Mouse (Mus musculus): ENCODE results near the gene Shisa8. TPM values are rescaled to one million over a fixed set of nuclear protein-coding genes. Genes with fewer than 3 reads are reported as not detected.
A peak's percentile ranks its signal among the peaks of the same experiment; 100 is the strongest.

Shisa8 gene
- polyA plus RNA-seq, 1 experiment = 3.2 TPM

DNA sequence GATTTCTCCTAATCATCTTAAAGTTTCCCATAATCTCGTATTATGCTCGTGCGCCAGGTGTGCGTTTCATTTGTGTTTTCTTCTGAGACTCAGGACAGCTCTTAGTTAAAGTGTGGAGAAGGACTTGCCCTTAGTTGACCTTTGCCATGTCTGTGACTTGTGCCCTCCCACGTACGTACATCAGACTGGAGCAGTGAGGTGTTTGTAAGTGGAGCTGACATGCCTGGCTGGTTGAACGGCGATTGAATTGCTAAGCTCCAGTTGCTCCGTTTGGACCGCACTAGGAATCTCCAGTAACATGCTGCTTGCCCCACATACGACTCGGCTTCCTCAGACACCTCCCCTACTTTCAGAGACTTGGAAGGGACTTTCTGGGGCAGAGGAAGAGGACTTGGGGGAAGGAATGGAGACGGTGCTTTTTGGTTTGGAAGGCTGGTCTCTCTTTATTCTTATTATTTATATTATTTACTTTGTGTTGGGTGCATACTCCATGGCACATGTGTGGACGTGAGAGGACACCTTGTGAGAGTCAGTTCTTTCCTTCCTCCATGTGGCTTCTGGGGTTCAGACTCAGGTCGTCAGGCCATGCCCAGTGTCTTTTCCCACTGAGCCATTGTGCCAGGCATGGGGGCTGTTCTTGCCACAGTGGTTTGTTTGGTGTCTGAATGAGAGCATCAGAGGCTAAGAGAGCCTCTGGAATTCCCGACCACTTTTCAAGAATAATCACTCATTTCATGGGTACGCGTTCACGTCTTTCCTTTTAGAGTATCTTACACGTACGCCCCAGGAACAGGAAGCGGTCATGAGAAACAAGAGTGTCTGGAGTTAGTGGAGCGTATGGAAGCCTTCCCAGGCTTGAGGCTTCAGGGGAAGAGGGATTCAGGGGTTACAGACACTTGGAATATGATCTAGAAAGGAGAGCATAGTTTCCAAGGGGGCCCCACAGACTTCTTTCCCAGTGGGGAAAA, 45.1 kb downstream of the Shisa8 start:
- DNase-seq (ENCODE audit: low read depth) = no peak
- TF ChIP-seq CTCF (IDR thresholded peaks at IDR 0.05; ENCODE audit: borderline replicate concordance, extremely low read depth, insufficient read depth, insufficient read length) = no peak

- no peak for TF ChIP-seq CTCF (IDR thresholded peaks at IDR 0.05; ENCODE audit: borderline replicate concordance, extremely low read depth, insufficient read depth, insufficient read length)
- TF ChIP-seq POLR2A (IDR thresholded peaks at IDR 0.05; ENCODE audit: borderline replicate concordance, extremely low read depth, insufficient read depth, insufficient read length, poor library complexity, severe bottlenecking) = no peak
- no peak for DNase-seq (ENCODE audit: low read depth)
These were observed 46.1 kb downstream of the Shisa8 start for GRCm38 (mm10) chr15:82166240-82167100.

DNA sequence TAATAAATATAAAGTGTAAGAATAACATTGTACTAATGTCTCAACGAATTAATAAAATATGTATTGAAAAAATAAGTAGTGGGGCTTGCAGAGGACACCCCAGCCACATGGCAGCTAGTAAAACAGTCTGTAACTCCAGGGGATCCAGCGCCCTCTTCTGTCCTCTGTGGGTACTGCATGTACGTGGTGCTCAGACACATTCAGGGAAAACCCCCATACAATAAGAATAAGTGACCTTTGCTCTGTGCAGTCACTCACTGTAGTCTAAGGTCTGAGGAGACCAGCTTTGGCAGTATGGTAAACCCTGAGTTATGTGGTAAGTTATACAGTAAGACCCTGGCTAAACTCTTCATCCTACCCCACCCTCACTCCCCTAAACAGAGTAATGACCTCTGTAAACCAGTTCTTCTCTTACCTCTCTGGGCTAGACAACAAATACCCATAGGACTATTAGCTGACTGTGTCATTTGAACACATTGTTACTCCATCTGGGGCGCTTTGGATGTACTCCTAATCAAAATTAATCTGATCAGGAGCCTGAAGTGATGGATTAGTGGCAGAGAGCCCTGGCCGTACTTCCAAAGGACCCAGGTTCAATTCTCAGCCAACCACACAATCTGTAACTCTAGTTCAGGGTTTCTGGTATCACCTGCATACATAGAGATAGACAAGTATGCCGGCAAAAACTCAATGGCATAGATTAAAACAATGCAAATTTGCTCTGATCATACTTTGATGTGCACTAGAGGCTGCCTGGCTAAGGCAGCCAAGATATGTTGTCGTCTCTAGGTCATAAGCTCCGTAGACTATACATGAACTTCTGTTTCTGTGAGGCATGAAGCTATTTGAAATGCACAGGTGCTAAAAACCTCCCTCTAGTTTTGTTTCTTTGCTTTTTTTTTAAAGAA, 47.0 kb downstream of the Shisa8 start:
- peak; percentile 83 for TF ChIP-seq CTCF (IDR thresholded peaks at IDR 0.05; ENCODE audit: borderline replicate concordance, extremely low read depth, insufficient read depth, insufficient read length)
- no peak for TF ChIP-seq POLR2A (IDR thresholded peaks at IDR 0.05; ENCODE audit: borderline replicate concordance, extremely low read depth, insufficient read depth, insufficient read length, poor library complexity, severe bottlenecking)
- DNase-seq (ENCODE audit: low read depth) = peak; percentile 69

DNA sequence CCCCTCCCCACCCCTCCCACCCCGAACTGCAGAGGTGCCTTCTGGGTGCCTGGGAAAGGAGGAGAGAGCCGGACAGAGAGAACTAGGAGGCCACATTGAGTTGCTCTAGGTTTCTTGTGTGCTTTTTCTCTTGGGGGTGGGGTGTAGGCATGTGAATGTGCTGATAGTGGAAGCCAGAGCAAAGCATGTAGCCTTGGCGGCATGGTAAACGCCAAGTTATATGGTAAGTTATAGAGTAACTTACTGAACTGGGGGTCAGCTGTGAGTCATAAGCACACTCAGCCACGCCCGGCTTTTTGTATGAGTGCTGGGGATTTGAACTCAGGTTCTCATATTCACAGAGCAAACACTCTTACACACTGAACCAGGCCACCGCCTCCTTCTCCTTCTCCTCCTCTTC, 48.1 kb downstream of the Shisa8 start:
- TF ChIP-seq CTCF (IDR thresholded peaks at IDR 0.05; ENCODE audit: borderline replicate concordance, extremely low read depth, insufficient read depth, insufficient read length) (no peak), POLR2A (IDR thresholded peaks at IDR 0.05; ENCODE audit: borderline replicate concordance, extremely low read depth, insufficient read depth, insufficient read length, poor library complexity, severe bottlenecking) (no peak)
- no peak for DNase-seq (ENCODE audit: low read depth)

GRCm38 (mm10) chr15:82164061-82164399, 48.6 kb downstream of the Shisa8 start:
- DNase-seq (ENCODE audit: low read depth) = no peak
- TF ChIP-seq POLR2A (IDR thresholded peaks at IDR 0.05; ENCODE audit: borderline replicate concordance, extremely low read depth, insufficient read depth, insufficient read length, poor library complexity, severe bottlenecking) (no peak), CTCF (IDR thresholded peaks at IDR 0.05; ENCODE audit: borderline replicate concordance, extremely low read depth, insufficient read depth, insufficient read length) (no peak)

GRCm38 (mm10) chr15:82163356-82164060, 49.1 kb downstream of the Shisa8 start:
- TF ChIP-seq CTCF (IDR thresholded peaks at IDR 0.05; ENCODE audit: borderline replicate concordance, extremely low read depth, insufficient read depth, insufficient read length) (no peak), POLR2A (IDR thresholded peaks at IDR 0.05; ENCODE audit: borderline replicate concordance, extremely low read depth, insufficient read depth, insufficient read length, poor library complexity, severe bottlenecking) (no peak)
- no peak for DNase-seq (ENCODE audit: low read depth)

- no peak for TF ChIP-seq CTCF (IDR thresholded peaks at IDR 0.05; ENCODE audit: borderline replicate concordance, extremely low read depth, insufficient read depth, insufficient read length)
- no peak for TF ChIP-seq POLR2A (IDR thresholded peaks at IDR 0.05; ENCODE audit: borderline replicate concordance, extremely low read depth, insufficient read depth, insufficient read length, poor library complexity, severe bottlenecking)
These were observed 50.5 kb downstream of the Shisa8 start for GRCm38 (mm10) chr15:82161965-82162600.

GRCm38 (mm10) chr15:82160731-82161640, 51.6 kb downstream of the Shisa8 start:
- no peak for DNase-seq (ENCODE audit: low read depth)

More at GRCm38 (mm10) chr15:82161965-82162600, 50.5 kb downstream of the Shisa8 start:
- no peak for DNase-seq (ENCODE audit: low read depth)

DNA sequence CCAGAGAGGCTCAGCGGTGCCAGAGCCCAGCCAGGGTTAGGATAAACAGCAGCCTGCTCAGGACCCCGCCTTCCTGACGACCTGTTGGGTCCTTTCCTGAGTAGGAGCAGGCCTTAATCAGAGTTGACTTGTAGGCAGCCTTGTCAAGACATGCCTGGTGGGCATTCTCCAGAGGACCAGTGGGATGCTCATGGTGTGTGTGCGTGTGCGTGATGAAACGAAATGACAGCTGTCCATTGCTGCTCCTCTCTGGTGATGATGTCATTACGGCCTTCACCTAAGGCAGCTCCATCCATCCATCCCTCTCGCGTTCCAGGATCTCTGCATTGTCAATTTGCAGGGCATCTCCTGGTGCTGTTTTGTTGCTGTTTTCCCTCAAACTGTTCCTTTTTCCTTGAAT, 53.1 kb downstream of the Shisa8 start:
- no peak for TF ChIP-seq POLR2A (IDR thresholded peaks at IDR 0.05; ENCODE audit: borderline replicate concordance, extremely low read depth, insufficient read depth, insufficient read length, poor library complexity, severe bottlenecking)
- TF ChIP-seq CTCF (IDR thresholded peaks at IDR 0.05; ENCODE audit: borderline replicate concordance, extremely low read depth, insufficient read depth, insufficient read length) = no peak

More at GRCm38 (mm10) chr15:82160731-82161640, 51.6 kb downstream of the Shisa8 start:
- TF ChIP-seq CTCF (IDR thresholded peaks at IDR 0.05; ENCODE audit: borderline replicate concordance, extremely low read depth, insufficient read depth, insufficient read length) = no peak
- no peak for TF ChIP-seq POLR2A (IDR thresholded peaks at IDR 0.05; ENCODE audit: borderline replicate concordance, extremely low read depth, insufficient read depth, insufficient read length, poor library complexity, severe bottlenecking)

More for the DNA sequence above, 53.1 kb downstream of the Shisa8 start:
- DNase-seq (ENCODE audit: low read depth) = no peak
